Mouse (Mus musculus) kidney, embryonic 15.5 days (tissue): ENCODE measurements around the gene Zmynd10. TPM values are rescaled to one million over a fixed set of nuclear protein-coding genes. Genes with fewer than 3 reads are reported as not detected.
A peak's percentile ranks its signal among the peaks of the same experiment; 100 is the strongest.

ENCODE experiments used
- ATAC-seq: fragments of 200-750 bp; cut with Nextera tagmentation; replicated peaks from 2 replicates; pipeline ENCODE4 v1.8.0; 2017; ENCODE audit warnings: moderate TSS enrichment; ENCODE audit not compliant: low FRiP score
- H3K27ac ChIP-seq: fragments of 300-500 bp; sonication (generic); 2 replicates; pipeline ENCODE4 v1.5.1; 2015; ENCODE audit warnings: mild to moderate bottlenecking, inconsistent platforms
- H3K27me3 ChIP-seq: fragments of 300-500 bp; sonication (generic); 2 replicates; pipeline ENCODE4 v1.6.1; 2015; ENCODE audit warnings: inconsistent platforms
- H3K36me3 ChIP-seq: fragments of 300-500 bp; sonication (generic); 2 replicates; pipeline ENCODE4 v1.6.1; 2015; ENCODE audit warnings: inconsistent platforms
- H3K4me1 ChIP-seq: fragments of 300-500 bp; sonication (generic); 2 replicates; pipeline ENCODE4 v1.6.1; 2015; ENCODE audit warnings: inconsistent platforms
- H3K4me2 ChIP-seq: fragments of 300-500 bp; sonication (generic); 2 replicates; pipeline ENCODE4 v1.6.1; 2015; ENCODE audit warnings: moderate library complexity, mild to moderate bottlenecking, inconsistent platforms
- H3K4me3 ChIP-seq: fragments of 300-500 bp; sonication (generic); replicated peaks from 2 replicates; pipeline ENCODE4 v1.5.1; 2015; ENCODE audit warnings: mild to moderate bottlenecking, inconsistent platforms
- H3K9ac ChIP-seq: fragments of 300-500 bp; sonication (generic); 2 replicates; pipeline ENCODE4 v1.6.1; 2015; ENCODE audit warnings: mild to moderate bottlenecking, inconsistent platforms
- H3K9me3 ChIP-seq: fragments of 300-500 bp; sonication (generic); replicated peaks from 2 replicates; pipeline ENCODE4 v1.6.1; 2016; ENCODE audit warnings: inconsistent platforms
- WGBS: fragments of 180-500 bp; shearing (Covaris S2); methylation state at CpG from one replicate; pipeline ENCODE4 v1.1.7; 2015; ENCODE audit warnings: mixed read lengths; 5-methylcytosine and 5-hydroxymethylcytosine counted together
- polyA plus RNA-seq: library from polyadenylated mRNA; unstranded; fragments of >200 nt; fragmentation: Nextera tagmentation; extraction: Ambion mirVana; gene quantifications from 2 replicates; pipeline ENCODE4 v1.2.1, GENCODE M21; 2015

Gene Zmynd10
- 1.2 and 2.9 TPM in 2 replicates for polyA plus RNA-seq

DNA sequence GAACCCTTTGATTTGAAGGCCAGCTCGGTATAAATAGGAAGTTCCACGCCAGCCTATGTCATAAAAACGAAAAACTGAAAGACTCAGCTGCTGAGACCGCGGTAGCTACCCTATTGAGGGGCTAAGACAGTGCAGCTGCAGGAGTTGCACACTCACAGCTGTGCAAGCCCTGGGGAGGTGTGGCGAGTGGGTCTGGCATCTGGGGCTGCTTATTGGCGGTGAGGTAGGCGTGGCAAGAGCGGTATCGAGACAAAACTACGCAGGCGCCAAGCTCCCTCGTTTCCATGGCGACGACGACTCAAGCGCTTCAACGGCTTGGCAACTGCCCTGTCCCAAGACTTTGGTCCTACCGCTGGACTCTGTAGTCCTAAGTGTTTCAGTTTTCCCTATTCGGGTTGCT, at the start of gene Zmynd10:
TSS of gene Zmynd10 (plus strand) at position 273 of the 400 bp plus-strand sequence.
- peaks cover 52% of the 10 kb centered on the region for H3K4me1 ChIP-seq
- H3K4me3 ChIP-seq: peak within 1 kb of the TSS; percentile 19
- H3K27ac ChIP-seq: peak within 1 kb of the TSS; percentile 63
- WGBS: 3% methylated on average over 20 of the region's 20 CpGs
- no peaks in the 10 kb centered on the region; the same call in 1 of the 2 replicates for H3K27me3 ChIP-seq
- ATAC-seq: peak; percentile 57
- H3K36me3 ChIP-seq: peaks cover 24% of the 10 kb centered on the region
- H3K9me3 ChIP-seq: no peaks in the 10 kb centered on the region
- peak within 1 kb of the TSS; percentile 54 for H3K4me2 ChIP-seq
- no peak within 1 kb of the TSS for H3K9ac ChIP-seq

DNA sequence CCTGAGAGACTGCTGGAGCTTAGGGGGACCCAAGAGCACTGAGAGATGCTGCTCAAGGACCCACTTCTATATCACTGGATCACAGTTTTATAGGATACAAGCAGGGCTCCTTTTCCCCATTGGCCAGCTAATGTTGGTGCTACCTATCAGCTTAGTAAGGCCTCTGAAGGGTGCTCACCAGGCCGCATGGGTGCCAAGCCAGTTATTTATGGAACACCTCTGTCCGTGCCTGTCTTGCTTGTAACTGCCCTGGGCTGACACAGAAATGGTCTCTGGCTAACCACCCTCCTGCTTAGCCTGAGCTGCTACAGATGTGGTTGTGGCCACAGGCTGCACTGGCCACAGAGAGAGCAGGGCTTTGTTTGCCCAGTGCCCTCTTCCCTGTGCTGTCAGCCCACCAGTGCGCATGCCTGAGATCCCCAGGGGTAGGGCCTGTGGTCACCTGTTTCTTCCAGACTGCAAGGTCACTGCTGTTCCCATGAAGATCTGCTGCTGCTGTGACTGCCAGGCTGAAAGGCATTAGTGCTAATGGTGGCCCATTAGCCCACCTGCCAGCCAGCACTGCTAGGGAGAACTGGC, 46.3 kb upstream of the Zmynd10 start:
- H3K9me3 ChIP-seq: no peaks in the 10 kb centered on the region
- peaks cover 5% of the 10 kb centered on the region; the same call in 1 of the 2 replicates for H3K4me1 ChIP-seq
- H3K27ac ChIP-seq: no peak overlapping the region
- H3K27me3 ChIP-seq: peaks cover 6% of the 10 kb centered on the region; the same call in 1 of the 2 replicates
- H3K36me3 ChIP-seq: no peaks in the 10 kb centered on the region
- 70% methylated on average over 3 of the region's 3 CpGs for WGBS
- no peak for ATAC-seq
- H3K9ac ChIP-seq: no peak overlapping the region
- H3K4me2 ChIP-seq: no peak overlapping the region
- H3K4me3 ChIP-seq: no peak overlapping the region

DNA sequence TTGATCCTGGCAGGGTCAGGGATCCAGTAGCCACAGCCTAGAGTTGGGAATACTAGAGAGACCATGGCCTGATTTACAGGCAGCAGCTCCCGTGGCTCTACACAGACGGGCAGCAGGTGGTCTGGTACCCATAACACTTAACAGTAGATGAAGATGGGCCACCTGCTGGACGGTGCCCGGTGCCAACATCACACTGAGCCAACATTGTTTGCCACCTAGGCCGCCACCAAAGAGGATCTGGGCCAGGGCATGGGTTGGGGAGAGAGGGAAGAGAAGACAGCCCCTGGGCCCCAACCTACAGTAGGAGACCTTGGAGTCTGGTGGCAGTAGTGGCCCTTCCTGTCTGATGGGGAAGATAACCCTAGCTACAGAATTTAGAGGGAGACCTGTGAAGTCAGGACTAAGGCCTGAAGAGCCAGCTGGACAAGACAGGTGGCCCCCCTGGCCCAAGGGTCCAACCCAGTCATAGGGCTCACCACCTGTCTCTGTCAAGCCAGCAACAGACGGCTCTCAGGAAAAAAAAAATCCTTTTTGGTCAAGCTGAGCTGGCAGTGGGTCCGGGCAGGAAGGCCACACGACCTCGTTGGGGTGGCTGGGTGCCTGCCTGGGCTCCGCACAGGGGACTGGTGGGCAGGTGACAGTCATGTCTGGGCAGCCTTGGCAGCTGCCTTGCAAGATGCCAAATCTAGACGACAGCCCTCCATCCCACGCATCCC, 44.8 kb upstream of the Zmynd10 start:
- Histone ChIP-seq H3K9ac (no peak overlapping the region), H3K4me2 (no peak overlapping the region), H3K36me3 (no peaks in the 10 kb centered on the region), H3K27me3 (peaks cover 6% of the 10 kb centered on the region; the same call in 1 of the 2 replicates), H3K4me3 (no peak overlapping the region), H3K27ac (no peak overlapping the region), H3K9me3 (no peaks in the 10 kb centered on the region), H3K4me1 (peaks cover 7% of the 10 kb centered on the region)
- WGBS: 79% methylated on average over 12 of the region's 12 CpGs
- no peak for ATAC-seq

DNA sequence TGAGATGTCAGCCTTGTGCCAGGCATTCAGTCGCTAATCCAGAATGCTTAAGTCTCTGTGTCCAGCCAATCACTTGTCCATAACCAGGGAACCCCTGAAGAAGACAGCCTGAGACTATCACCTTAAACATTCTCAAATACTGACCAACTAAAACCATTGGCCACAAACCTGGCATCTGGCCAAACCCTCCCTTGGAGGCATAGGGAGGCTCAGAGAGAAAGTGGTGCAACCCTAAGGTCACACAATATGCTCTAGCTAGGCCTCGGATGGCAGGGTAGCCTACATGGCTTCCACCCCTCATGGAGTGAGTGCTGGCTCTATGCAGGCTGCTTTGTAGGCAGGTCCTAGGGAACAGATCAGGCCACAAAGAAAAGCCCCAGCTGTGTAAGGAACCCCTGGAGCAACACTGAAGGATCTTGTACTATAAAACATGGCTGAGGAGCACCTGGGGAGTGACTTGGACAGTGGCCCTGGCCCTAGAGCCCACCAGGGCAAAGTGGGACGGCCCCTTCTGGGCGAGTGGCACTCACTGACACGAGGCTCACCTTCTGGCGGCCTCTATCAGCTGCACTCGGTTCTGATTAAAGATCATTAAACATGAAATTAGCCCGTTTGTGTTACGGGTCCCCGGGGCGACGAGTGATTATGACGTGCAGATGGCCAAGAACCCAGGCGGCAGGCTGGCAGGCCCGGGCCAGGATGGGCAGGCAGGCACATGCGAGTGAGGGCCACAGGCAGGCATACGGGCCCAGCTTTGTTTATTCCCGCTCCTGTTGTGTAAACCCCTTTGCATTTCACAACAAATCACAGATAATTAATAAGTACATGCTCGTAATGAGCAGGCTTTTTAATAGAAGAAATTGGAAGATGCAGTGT, 42.2 kb upstream of the Zmynd10 start:
- no peaks in the 10 kb centered on the region for H3K9me3 ChIP-seq
- no peak overlapping the region for H3K4me2 ChIP-seq
- H3K27ac ChIP-seq: no peak overlapping the region
- no peak overlapping the region for H3K9ac ChIP-seq
- H3K27me3 ChIP-seq: peaks cover 6% of the 10 kb centered on the region; the same call in 1 of the 2 replicates
- ATAC-seq: no peak
- 81% methylated on average over 19 of the region's 19 CpGs for WGBS
- no peak overlapping the region for H3K4me3 ChIP-seq
- peaks cover 26% of the 10 kb centered on the region for H3K4me1 ChIP-seq
- H3K36me3 ChIP-seq: no peaks in the 10 kb centered on the region

DNA sequence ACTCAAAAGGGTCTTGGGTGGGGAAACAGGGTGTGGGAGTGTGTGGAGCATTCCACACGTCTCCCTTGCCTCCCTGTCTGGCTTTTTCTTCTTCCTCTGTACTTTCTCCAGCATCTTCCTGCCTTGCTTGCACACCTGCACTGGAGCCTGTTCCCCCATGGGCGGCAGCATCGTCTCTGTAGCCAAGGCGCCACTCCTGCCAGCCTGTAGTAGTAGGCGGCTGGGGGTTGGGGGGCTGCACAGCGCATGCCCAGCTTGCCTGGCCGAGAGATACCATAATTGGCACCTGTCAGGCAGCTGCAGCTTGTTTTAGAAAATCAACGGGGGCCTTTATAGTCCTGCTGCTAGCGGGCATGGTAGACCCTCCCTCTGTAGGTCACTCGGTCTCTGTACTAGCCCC, 38.8 kb upstream of the Zmynd10 start:
- 48% methylated on average over 10 of the region's 10 CpGs for WGBS
- H3K4me1 ChIP-seq: peaks cover 59% of the 10 kb centered on the region
- no peaks in the 10 kb centered on the region for H3K36me3 ChIP-seq
- peaks cover 7% of the 10 kb centered on the region; the same call in 1 of the 2 replicates for H3K27me3 ChIP-seq
- H3K9me3 ChIP-seq: no peaks in the 10 kb centered on the region
- no peak overlapping the region for H3K9ac ChIP-seq
- H3K4me2 ChIP-seq: no peak overlapping the region
- no peak overlapping the region for H3K27ac ChIP-seq
- no peak overlapping the region for H3K4me3 ChIP-seq
- no peak for ATAC-seq

DNA sequence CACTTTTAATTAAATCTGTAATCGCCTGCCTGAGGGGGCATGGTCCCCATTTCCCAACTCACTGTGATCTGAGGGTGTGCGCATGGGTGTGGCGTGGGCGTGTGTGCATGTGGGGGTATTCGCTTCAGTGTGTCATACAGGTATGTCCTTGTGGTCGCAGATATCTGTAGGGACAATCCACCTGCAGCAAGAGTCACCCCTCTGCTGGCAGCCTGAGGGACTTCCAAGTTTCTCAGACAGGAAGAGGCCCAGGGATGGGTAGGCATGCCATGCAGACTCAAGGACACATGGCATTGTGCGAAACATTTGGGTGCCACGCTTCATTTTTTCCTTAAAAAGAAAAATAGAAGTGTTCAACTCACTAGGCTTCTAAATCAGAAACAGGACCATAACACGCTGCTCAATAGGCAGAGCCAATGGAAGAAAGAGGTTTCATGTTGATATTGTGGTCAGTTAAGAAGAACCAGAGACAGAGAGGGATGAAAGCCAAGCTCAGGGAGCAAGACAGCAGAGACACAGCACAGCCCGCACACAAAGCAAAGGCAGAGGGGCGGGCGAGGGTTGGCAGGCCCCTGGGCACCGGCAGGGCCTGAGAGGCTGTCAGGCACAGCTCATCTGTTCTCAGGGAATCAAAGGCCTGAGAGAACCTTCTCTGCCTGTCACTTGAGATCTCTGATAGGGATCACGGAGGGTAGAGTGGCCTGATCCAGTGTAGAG, 36.6 kb upstream of the Zmynd10 start:
- Histone ChIP-seq H3K36me3 (no peaks in the 10 kb centered on the region), H3K4me1 (peaks cover 61% of the 10 kb centered on the region), H3K9ac (no peak overlapping the region), H3K9me3 (no peaks in the 10 kb centered on the region), H3K4me3 (no peak overlapping the region), H3K4me2 (no peak overlapping the region), H3K27ac (peak overlapping the region; percentile 56; the same call in 1 of the 2 replicates), H3K27me3 (peaks cover 6% of the 10 kb centered on the region; the same call in 1 of the 2 replicates)
- WGBS: 80% methylated on average over 14 of the region's 14 CpGs
- ATAC-seq: no peak

DNA sequence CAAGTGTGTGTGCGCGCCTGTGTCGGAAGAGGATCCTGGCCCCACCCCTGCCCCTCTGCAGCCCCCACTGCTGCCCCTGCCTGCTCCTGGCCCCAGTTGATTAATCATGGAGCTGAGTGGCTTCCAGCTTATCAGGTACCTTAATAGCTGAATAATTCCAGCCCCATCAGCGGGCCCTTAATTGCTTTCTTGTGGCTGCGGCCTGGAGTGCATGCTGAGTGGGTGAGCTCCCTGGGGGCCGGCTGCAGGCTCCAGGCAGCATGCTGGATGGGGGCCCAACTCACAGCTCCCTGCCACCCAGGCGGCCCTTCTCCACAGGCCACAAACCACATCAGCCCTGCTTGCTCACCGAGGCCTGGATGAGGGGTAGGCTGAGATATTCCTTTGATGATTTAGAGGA, 35.7 kb upstream of the Zmynd10 start:
- no peaks in the 10 kb centered on the region for H3K9me3 ChIP-seq
- no peaks in the 10 kb centered on the region for H3K36me3 ChIP-seq
- H3K27ac ChIP-seq: peak overlapping the region; percentile 56
- peak; percentile 46; the same call in 1 of the 2 replicates for ATAC-seq
- H3K4me3 ChIP-seq: no peak overlapping the region
- H3K27me3 ChIP-seq: peaks cover 6% of the 10 kb centered on the region; the same call in 1 of the 2 replicates
- 42% methylated on average over 8 of the region's 8 CpGs for WGBS
- H3K9ac ChIP-seq: no peak overlapping the region
- H3K4me2 ChIP-seq: no peak overlapping the region
- peaks cover 61% of the 10 kb centered on the region for H3K4me1 ChIP-seq

DNA sequence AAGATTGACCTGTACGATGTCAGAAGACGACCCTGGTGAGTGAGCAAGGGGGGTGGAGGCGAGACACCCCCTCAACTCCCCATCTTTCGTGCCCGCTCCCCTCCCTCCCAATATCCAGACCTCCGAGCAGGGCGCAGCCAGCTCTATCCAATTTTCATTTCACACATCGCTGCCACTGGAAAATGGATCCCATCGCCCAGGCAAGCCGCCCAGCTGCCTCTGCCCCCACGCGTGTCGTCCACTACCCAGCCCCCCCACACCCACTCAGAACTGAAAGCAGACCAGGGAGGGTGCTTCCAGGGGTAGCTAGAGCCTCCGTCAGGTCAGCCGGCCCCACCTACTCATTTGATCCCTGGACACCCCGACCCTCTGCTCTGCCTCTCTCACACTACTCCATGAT, 34.8 kb upstream of the Zmynd10 start:
- H3K9ac ChIP-seq: no peak overlapping the region
- ATAC-seq: no peak
- 37% methylated on average over 16 of the region's 16 CpGs for WGBS
- H3K36me3 ChIP-seq: no peaks in the 10 kb centered on the region
- no peak overlapping the region for H3K4me3 ChIP-seq
- H3K9me3 ChIP-seq: no peaks in the 10 kb centered on the region
- peaks cover 6% of the 10 kb centered on the region; the same call in 1 of the 2 replicates for H3K27me3 ChIP-seq
- peaks cover 59% of the 10 kb centered on the region for H3K4me1 ChIP-seq
- H3K4me2 ChIP-seq: peak overlapping the region; percentile 16; the same call in 1 of the 2 replicates
- peak overlapping the region; percentile 56; the same call in 1 of the 2 replicates for H3K27ac ChIP-seq

DNA sequence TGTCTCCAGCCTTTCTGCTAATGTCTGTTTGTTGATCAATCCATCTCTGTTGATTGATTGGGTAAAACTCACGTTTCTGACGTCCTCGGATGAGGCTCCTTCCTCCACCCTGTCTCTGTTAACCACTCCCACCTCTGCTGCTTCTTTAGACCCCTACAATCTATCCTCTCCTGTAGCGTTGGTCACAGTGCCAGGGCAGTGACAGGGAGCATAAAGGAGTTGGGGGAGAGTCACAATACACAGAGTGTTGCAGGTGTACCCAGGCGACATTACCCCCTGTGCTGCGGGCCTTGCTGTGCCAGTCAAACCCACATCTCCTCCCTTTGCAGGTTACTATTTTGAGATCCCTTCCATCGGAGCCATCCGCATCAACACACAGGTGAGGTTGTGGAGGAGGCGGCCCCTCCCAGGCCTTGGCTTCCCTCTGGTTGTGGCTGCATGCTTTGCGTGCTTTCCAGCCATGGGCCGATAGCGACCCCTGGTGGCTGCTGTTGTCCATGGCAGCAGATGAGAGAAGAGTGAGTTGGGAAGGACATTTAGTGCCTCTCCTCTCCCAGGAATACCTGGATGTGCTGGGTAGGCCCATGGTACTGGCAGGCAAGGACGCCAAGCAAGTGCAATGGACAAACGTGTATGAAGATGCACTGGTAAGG, 32.7 kb upstream of the Zmynd10 start:
- no peak overlapping the region for H3K27ac ChIP-seq
- whole genome bisulfite sequencing: 23% methylated on average over 14 of the region's 14 CpGs
- H3K4me3 ChIP-seq: no peak overlapping the region
- no peak overlapping the region for H3K9ac ChIP-seq
- peaks cover 44% of the 10 kb centered on the region for H3K4me1 ChIP-seq
- no peaks in the 10 kb centered on the region for H3K9me3 ChIP-seq
- ATAC-seq: no peak; the same call in 1 of the 2 replicates
- no peaks in the 10 kb centered on the region for H3K36me3 ChIP-seq
- H3K4me2 ChIP-seq: no peak overlapping the region
- peaks cover 6% of the 10 kb centered on the region; the same call in 1 of the 2 replicates for H3K27me3 ChIP-seq

DNA sequence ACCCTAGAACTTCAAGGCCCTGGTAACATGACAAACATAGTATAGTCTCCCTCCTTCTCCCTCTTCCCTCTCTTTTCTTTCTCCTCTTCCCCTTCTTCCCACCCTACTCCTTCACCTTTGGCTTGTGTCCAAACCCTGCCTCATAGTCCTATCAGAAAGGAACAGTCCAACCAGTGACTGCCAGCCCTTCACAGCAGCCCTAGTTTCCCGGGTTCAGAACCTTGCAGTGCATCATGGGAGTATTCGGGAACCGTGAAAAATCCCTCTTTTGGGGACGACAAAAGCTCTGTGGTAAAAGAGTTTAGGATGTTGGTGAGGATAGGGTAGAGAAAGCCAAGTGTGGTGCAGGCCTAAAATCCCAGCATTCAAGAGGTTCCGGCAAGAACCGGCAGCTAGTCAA, 26.8 kb upstream of the Zmynd10 start:
- no peak for ATAC-seq
- Histone ChIP-seq H3K27me3 (peaks cover 7% of the 10 kb centered on the region), H3K4me2 (no peak overlapping the region), H3K9ac (no peak overlapping the region), H3K9me3 (no peaks in the 10 kb centered on the region), H3K4me1 (peaks cover 15% of the 10 kb centered on the region), H3K4me3 (no peak overlapping the region), H3K36me3 (no peaks in the 10 kb centered on the region), H3K27ac (no peak overlapping the region)
- WGBS: 67% methylated on average over 6 of the region's 6 CpGs

DNA sequence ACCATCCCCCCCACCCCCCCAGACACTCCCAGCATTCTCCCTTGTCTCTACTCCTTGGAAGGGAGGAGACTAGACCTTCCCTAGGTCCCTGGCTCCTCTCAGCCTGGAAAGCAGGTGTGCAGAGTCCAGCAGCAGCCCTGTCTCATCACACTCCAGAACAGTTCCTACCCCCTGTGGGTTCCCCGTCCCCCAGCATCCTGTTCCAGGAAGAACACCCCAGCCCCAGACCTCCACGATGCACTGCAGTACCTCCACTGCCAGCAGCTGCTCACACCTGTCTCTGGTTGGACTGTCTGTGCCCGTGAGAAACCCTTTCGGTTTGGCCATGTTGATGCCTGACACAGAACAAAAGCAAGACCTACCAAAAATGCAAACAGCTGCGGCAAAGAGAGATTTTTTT, 25.9 kb upstream of the Zmynd10 start:
- Histone ChIP-seq H3K4me3 (no peak overlapping the region), H3K27me3 (peaks cover 16% of the 10 kb centered on the region), H3K36me3 (no peaks in the 10 kb centered on the region), H3K9me3 (no peaks in the 10 kb centered on the region), H3K4me1 (peaks cover 19% of the 10 kb centered on the region), H3K9ac (no peak overlapping the region), H3K4me2 (no peak overlapping the region), H3K27ac (no peak overlapping the region)
- 57% methylated on average over 5 of the region's 5 CpGs for WGBS
- ATAC-seq: no peak
